Mouse (Mus musculus) limb, embryonic 14.5 days (tissue): ENCODE data around the gene Zfp365. TPM values are rescaled to one million over a fixed set of nuclear protein-coding genes. Genes with fewer than 3 reads are reported as not detected.

Experiments
- ATAC-seq: fragments of 200-750 bp; cut with Nextera tagmentation; 2 replicates; pipeline ENCODE4 v1.8.0; 2017; ENCODE audit warnings: low read depth, moderate number of reproducible peaks, moderate TSS enrichment; ENCODE audit not compliant: low FRiP score
- DNase-seq: peaks from one replicate; pipeline ENCODE4 v3.0.0-alpha.2; 2015; ENCODE audit warnings: low spot score
- H3K27ac ChIP-seq: fragments of 300-500 bp; sonication (generic); replicated peaks from 2 replicates; pipeline ENCODE4 v1.5.1; 2014; ENCODE audit warnings: low read depth, mild to moderate bottlenecking, low read length, moderate library complexity, mixed read lengths
- H3K27me3 ChIP-seq: fragments of 300-500 bp; sonication (generic); 2 replicates; pipeline ENCODE4 v1.6.1; 2014; ENCODE audit warnings: low read length, mixed read lengths; ENCODE audit not compliant: control insufficient read depth, insufficient read depth
- H3K36me3 ChIP-seq: fragments of 300-500 bp; sonication (generic); 2 replicates; pipeline ENCODE4 v1.6.1; 2014; ENCODE audit warnings: mild to moderate bottlenecking, low read length, moderate library complexity, mixed read lengths; ENCODE audit not compliant: control insufficient read depth, insufficient read depth
- H3K4me1 ChIP-seq: fragments of 300-500 bp; sonication (generic); 2 replicates; pipeline ENCODE4 v1.6.1; 2014; ENCODE audit warnings: antibody characterized with exemption, low read length, mixed read lengths; ENCODE audit not compliant: control insufficient read depth, insufficient read depth
- H3K4me2 ChIP-seq: fragments of 300-500 bp; sonication (generic); replicated peaks from 2 replicates; pipeline ENCODE4 v1.6.1; 2014; ENCODE audit warnings: low read depth, mild to moderate bottlenecking, low read length, moderate library complexity; ENCODE audit not compliant: severe bottlenecking
- H3K4me3 ChIP-seq: fragments of 300-500 bp; sonication (generic); replicated peaks from 2 replicates; pipeline ENCODE4 v1.5.1; 2014; ENCODE audit warnings: low read length
- H3K9ac ChIP-seq: fragments of 300-500 bp; sonication (generic); 2 replicates; pipeline ENCODE4 v1.6.1; 2014; ENCODE audit warnings: mild to moderate bottlenecking, low read depth, low read length, moderate library complexity; ENCODE audit not compliant: severe bottlenecking
- H3K9me3 ChIP-seq: fragments of 300-500 bp; sonication (generic); 2 replicates; pipeline ENCODE4 v1.6.1; 2016; ENCODE audit warnings: low read length; ENCODE audit not compliant: control insufficient read depth
- POLR2A ChIP-seq: fragments of 200-500 bp; IDR thresholded peaks from 2 replicates; pipeline ENCODE4 v1.8.0; 2012; ENCODE audit warnings: inconsistent platforms, mild to moderate bottlenecking, moderate library complexity, borderline replicate concordance; ENCODE audit not compliant: insufficient read depth, insufficient read length; ENCODE audit errors: extremely low read depth
- WGBS: fragments of 180-500 bp; shearing (Covaris S2); extraction: QIAGEN DNeasy Blood & Tissue Kit; methylation state at CpG from one replicate; pipeline ENCODE4 v1.1.7; 2014; 5-methylcytosine and 5-hydroxymethylcytosine counted together
- polyA plus RNA-seq, 2 experiments: library from polyadenylated mRNA; depleted of rRNA in 1 of 2; stranded (reverse) in 1 of 2; unstranded in 1 of 2; fragments of >200 nt; fragmentation: Nextera tagmentation in 1 of 2; extraction: Ambion mirVana in 1 of 2; gene quantifications; 2 replicates each; pipeline versions ENCODE4 v1.2.1 to v1.2.3; 2012 to 2014

Gene Zfp365
- polyA plus RNA-seq, 2 experiments, result 1.5 TPM

DNA sequence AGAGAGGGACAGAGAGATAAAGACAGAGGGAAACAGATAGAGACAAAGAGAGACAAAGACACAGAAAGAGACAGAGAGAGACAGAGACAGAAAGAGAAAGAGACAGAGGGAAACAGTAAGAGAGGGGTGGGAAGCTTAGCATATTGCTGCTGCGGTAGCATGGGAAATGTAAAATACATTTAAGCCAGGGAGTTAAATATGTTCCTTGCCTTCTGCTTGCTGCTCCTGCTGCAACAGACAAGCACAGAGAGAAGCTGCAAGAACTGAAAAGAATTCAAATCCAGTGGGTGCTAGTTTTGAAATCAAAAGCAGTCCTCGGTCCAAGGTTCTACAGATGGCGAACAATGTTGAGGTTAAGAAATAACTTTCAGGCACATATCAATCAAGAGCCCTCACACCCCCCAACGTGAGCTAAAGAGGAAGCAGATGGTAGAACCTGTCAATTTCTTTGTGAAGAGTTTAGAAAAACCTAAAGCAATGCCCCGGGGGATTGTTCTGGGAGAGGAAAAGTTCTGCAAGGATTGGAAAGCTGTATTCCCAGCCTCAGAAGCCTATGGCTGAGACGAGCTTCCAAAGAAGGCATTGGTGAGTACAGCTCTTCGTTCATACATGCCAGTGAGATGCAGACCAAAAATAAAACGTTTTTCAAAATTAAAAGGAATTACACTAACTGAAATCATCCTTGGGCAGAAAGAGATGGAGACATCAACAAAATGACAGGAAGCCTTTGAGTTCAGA, 15.4 kb upstream of the Zfp365 start:
- DNase-seq (no peak), ATAC-seq (no peak)
- Histone ChIP-seq H3K9ac (no peak overlapping the region), H3K4me1 (no peaks in the 10 kb centered on the region), H3K27ac (no peak overlapping the region), H3K9me3 (no peaks in the 10 kb centered on the region), H3K4me2 (no peak overlapping the region), H3K27me3 (no peaks in the 10 kb centered on the region), H3K4me3 (no peak overlapping the region), H3K36me3 (no peaks in the 10 kb centered on the region)
- no peak for TF ChIP-seq POLR2A
- WGBS, result 57% methylated on average over 8 of the region's 8 CpGs

DNA sequence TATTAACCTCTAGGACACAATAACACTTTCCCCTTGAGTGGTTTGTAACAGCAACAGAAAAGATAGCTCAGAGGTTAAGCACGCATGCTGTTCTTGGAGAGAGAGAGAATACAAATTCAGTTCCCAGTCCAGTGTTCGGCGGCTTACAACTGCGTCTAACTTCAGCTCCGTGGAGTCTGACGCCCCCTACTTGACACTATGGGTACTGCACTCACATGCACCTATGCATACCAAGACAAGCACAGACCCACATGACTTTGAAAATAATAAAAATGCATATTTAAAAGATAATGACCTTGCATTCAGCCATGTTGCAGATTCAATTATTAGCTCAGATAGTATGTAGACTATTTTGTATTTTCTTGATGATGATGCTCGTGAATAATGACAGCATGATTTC, 11.6 kb upstream of the Zfp365 start:
- ATAC-seq (no peak), DNase-seq (no peak)
- Histone ChIP-seq H3K9me3 (no peaks in the 10 kb centered on the region), H3K27me3 (no peaks in the 10 kb centered on the region), H3K9ac (no peak overlapping the region), H3K4me2 (no peak overlapping the region), H3K27ac (no peak overlapping the region), H3K4me3 (no peak overlapping the region), H3K36me3 (no peaks in the 10 kb centered on the region), H3K4me1 (no peaks in the 10 kb centered on the region)
- 55% methylated on average over 7 of the region's 7 CpGs for WGBS
- TF ChIP-seq POLR2A, result no peak

DNA sequence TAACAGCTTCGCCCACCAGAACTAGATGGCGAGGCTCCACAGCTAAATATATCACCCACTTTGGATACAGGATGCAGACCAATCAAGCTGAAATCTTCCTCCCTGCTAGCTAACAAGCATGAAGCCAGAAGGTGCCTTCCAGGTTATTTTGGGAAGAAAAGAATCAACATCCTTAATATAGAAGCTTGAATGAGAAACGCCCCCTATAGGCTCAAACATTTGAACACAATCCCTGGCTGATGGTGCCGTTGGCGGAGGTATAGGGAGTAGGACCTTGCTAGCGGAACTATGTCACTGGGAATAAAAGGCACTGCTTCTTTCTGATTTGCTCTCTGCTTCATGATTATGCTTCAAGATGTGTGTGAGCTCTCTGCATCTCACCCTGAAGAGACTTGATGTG, 9.3 kb upstream of the Zfp365 start:
- H3K9me3 ChIP-seq, result no peaks in the 10 kb centered on the region
- no peak for ATAC-seq
- H3K4me3 ChIP-seq, result no peak overlapping the region
- no peak overlapping the region for H3K27ac ChIP-seq
- WGBS, result 87% methylated on average over 6 of the region's 6 CpGs
- H3K36me3 ChIP-seq, result no peaks in the 10 kb centered on the region
- H3K27me3 ChIP-seq, result no peaks in the 10 kb centered on the region
- DNase-seq, result no peak
- no peaks in the 10 kb centered on the region for H3K4me1 ChIP-seq
- H3K9ac ChIP-seq, result no peak overlapping the region
- no peak for TF ChIP-seq POLR2A
- no peak overlapping the region for H3K4me2 ChIP-seq

DNA sequence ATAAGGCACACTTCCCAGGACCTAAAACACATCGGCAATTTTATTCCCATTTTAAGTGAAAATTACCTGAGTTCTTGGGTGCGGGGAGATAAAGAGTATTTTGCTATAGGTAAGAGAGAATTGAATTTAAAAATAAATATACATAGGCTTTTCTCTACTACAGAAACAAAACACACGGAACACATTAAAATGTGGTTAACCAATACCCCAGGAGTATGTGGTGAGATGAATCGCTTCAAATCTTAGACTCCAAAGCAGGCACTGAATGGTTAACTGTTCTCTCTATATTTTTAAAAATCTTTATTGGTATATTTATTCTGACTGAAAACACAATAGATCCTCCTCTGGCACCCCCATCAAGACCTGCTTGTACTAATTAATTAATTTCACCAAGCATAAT, 7.2 kb upstream of the Zfp365 start:
- no peak for TF ChIP-seq POLR2A
- Histone ChIP-seq H3K4me2 (no peak overlapping the region), H3K36me3 (no peaks in the 10 kb centered on the region), H3K4me1 (no peaks in the 10 kb centered on the region), H3K9me3 (no peaks in the 10 kb centered on the region), H3K4me3 (no peak overlapping the region), H3K9ac (no peak overlapping the region), H3K27ac (no peak overlapping the region), H3K27me3 (no peaks in the 10 kb centered on the region)
- ATAC-seq (no peak), DNase-seq (no peak)
- 90% methylated on average over 4 of the region's 4 CpGs for WGBS

GRCm38 (mm10) chr10:67918194-67918899, 5.9 kb upstream of the Zfp365 start:
- no peak overlapping the region for H3K4me3 ChIP-seq
- DNase-seq (no peak), ATAC-seq (no peak)
- no peaks in the 10 kb centered on the region for H3K4me1 ChIP-seq
- H3K4me2 ChIP-seq, result no peak overlapping the region
- H3K27me3 ChIP-seq, result no peaks in the 10 kb centered on the region
- 80% methylated on average over 4 of the region's 4 CpGs for WGBS
- no peak for TF ChIP-seq POLR2A
- no peaks in the 10 kb centered on the region for H3K9me3 ChIP-seq
- H3K27ac ChIP-seq, result no peak overlapping the region
- H3K36me3 ChIP-seq, result no peaks in the 10 kb centered on the region
- H3K9ac ChIP-seq, result no peak overlapping the region

- no peak for ATAC-seq
- Histone ChIP-seq H3K27me3 (no peaks in the 10 kb centered on the region), H3K9ac (no peak overlapping the region), H3K36me3 (no peaks in the 10 kb centered on the region), H3K9me3 (no peaks in the 10 kb centered on the region), H3K4me3 (no peak overlapping the region), H3K4me1 (no peaks in the 10 kb centered on the region), H3K4me2 (no peak overlapping the region), H3K27ac (no peak overlapping the region)
- WGBS, result 57% methylated on average over 7 of the region's 7 CpGs
- TF ChIP-seq POLR2A, result no peak
- DNase-seq, result no peak
These were observed 4.9 kb upstream of the Zfp365 start for GRCm38 (mm10) chr10:67917356-67917755.
